Mouse (Mus musculus) embryonic facial prominence, embryonic 13.5 days (tissue): Measurements from ENCODE around the gene Smpd2. TPM values are rescaled to one million over a fixed set of nuclear protein-coding genes. Genes with fewer than 3 reads are reported as not detected.

Experiments
- ATAC-seq: fragments of 200-750 bp; cut with Nextera tagmentation; 2 replicates; pipeline ENCODE4 v1.8.0; 2017; ENCODE audit warnings: low read depth; ENCODE audit not compliant: insufficient number of reproducible peaks, insufficient read depth, low FRiP score, low TSS enrichment
- H3K27ac ChIP-seq: fragments of 300-500 bp; sonication (generic); 2 replicates; pipeline ENCODE4 v1.5.1; 2015; ENCODE audit warnings: moderate library complexity, mild to moderate bottlenecking, inconsistent platforms
- H3K27me3 ChIP-seq: fragments of 300-500 bp; sonication (generic); 2 replicates; pipeline ENCODE4 v1.6.1; 2015; ENCODE audit warnings: mild to moderate bottlenecking, inconsistent platforms
- H3K36me3 ChIP-seq: fragments of 300-500 bp; sonication (generic); 2 replicates; pipeline ENCODE4 v1.6.1; 2015; ENCODE audit warnings: mild to moderate bottlenecking, inconsistent platforms
- H3K4me1 ChIP-seq: fragments of 300-500 bp; sonication (generic); 2 replicates; pipeline ENCODE4 v1.6.1; 2015; ENCODE audit warnings: inconsistent platforms
- H3K4me2 ChIP-seq: fragments of 300-500 bp; sonication (generic); 2 replicates; pipeline ENCODE4 v1.6.1; 2015; ENCODE audit warnings: moderate library complexity, mild to moderate bottlenecking, inconsistent platforms
- H3K4me3 ChIP-seq: fragments of 300-500 bp; sonication (generic); 2 replicates; pipeline ENCODE4 v1.5.1; 2015; ENCODE audit warnings: mild to moderate bottlenecking, inconsistent platforms
- H3K9ac ChIP-seq: fragments of 300-500 bp; sonication (generic); 2 replicates; pipeline ENCODE4 v1.6.1; 2015; ENCODE audit warnings: mild to moderate bottlenecking, inconsistent platforms
- H3K9me3 ChIP-seq: fragments of 300-500 bp; sonication (generic); 2 replicates; pipeline ENCODE4 v1.6.1; 2016; ENCODE audit warnings: inconsistent platforms
- WGBS: fragments of 180-500 bp; shearing (Covaris S2); methylation state at CpG from one replicate; pipeline ENCODE4 v1.1.7; 2015; ENCODE audit warnings: mixed read lengths; 5-methylcytosine and 5-hydroxymethylcytosine counted together
- polyA plus RNA-seq: library from polyadenylated mRNA; unstranded; fragments of >200 nt; fragmentation: Nextera tagmentation; extraction: Ambion mirVana; gene quantifications from 2 replicates; pipeline ENCODE4 v1.2.1, GENCODE M21; 2015

Smpd2 gene
- 54.7 and 60.6 TPM in 2 replicates for polyA plus RNA-seq

DNA sequence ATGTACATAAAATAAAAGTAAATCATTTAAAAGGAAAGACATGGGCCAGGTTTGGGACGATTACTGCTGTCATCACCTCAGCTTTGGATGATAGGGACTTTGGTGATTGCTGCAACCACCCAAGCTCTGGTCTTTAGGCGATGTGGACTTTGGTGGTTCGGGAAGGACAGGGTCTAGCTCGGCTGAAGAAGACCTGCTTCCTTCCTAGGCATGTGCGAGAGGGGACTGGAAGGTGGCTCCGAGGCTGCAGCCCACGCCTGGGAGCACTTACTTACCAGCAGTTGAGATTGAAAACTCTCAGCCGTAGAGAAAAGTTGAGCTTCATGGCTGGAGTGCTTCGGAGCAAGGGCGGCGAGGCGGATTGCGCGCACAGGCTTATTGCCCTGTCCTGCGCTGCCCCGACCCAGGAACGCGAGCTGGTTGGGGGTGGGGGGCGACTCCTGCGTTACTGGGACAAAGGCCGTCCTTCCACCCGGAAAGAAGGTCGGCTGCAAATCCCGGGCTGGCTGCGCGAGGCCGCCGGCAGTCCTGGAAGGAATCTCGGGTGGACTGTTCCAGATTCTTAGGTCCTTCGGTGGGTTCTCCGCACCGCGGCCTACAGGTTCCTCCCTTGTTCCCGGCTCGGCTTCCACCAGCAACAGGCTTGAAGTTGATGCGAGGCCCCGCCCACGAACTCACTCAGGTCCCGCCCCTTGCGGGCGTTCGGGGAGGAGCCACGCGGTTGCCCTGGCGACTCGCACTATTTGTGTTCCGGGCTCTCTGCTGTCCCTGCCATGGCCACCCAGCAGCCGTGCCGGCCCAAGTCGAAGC lies at the start of gene Smpd2, which contains the start of gene Ppil6:
TSS of gene Smpd2 (minus strand) at position 662 of the 810 bp plus-strand sequence.
TSS of gene Ppil6 (plus strand) at position 732 of the 810 bp plus-strand sequence.
- 1% methylated on average over 50 of the region's 50 CpGs for WGBS
- H3K9ac ChIP-seq, result peak within 1 kb of the TSS; percentile 82
- 0 out of 2 replicates have a peak, but pooled peaks cover 3% of the 10 kb centered on the region for H3K27me3 ChIP-seq
- H3K4me1 ChIP-seq, result peaks cover 18% of the 10 kb centered on the region
- peaks cover 36% of the 10 kb centered on the region for H3K36me3 ChIP-seq
- H3K4me2 ChIP-seq, result peak within 1 kb of the TSS; percentile 100
- H3K4me3 ChIP-seq, result peak within 1 kb of the TSS; percentile 68
- peak within 1 kb of the TSS; percentile 84 for H3K27ac ChIP-seq
- peak; percentile 85 for ATAC-seq
- H3K9me3 ChIP-seq, result no peaks in the 10 kb centered on the region

DNA sequence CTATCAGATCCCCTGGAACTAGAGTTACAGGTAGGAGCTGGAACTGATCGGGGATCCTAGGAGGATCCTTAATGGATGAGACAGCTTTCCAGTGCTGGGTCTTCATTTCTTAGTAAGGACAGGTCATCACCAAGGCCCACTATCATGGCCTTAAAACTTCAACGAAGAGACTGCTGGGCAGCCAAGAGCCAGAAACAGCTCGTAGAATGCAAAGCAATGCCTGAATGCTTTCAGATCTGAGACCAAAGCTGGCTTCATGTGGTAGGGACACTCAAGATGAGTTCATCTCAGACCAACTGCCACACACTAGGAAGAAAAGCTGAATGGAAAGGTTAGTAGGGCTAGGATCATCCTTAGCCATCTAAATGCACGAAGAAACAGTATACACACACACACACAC lies 48.8 kb upstream of the Smpd2 start:
- Histone ChIP-seq H3K27me3 (no peaks in the 10 kb centered on the region), H3K27ac (no peak overlapping the region), H3K9me3 (no peaks in the 10 kb centered on the region), H3K4me2 (no peak overlapping the region), H3K9ac (no peak overlapping the region), H3K4me1 (0 out of 2 replicates have a peak, but pooled peaks cover under 1% of the 10 kb centered on the region), H3K4me3 (no peak overlapping the region), H3K36me3 (peaks cover 42% of the 10 kb centered on the region)
- 94% methylated on average over 4 of the region's 4 CpGs for WGBS
- ATAC-seq, result no peak

DNA sequence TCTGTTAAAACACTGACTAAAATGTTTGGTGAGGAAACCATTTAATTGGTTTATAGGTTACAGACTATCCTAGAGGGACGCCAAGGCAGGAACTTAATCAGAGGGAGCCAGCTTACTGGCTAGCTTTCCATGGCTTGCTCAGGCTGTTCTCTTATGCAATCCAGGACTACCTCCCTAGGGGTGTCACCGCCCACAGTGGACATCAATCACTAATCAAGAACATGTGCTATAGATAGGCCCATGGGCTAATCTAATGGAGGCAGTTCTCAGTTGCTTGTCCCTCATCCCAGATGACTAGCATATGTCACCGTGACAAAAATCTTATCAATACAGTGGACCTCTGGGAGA lies 47.8 kb upstream of the Smpd2 start:
- 84% methylated on average over 3 of the region's 3 CpGs for WGBS

DNA sequence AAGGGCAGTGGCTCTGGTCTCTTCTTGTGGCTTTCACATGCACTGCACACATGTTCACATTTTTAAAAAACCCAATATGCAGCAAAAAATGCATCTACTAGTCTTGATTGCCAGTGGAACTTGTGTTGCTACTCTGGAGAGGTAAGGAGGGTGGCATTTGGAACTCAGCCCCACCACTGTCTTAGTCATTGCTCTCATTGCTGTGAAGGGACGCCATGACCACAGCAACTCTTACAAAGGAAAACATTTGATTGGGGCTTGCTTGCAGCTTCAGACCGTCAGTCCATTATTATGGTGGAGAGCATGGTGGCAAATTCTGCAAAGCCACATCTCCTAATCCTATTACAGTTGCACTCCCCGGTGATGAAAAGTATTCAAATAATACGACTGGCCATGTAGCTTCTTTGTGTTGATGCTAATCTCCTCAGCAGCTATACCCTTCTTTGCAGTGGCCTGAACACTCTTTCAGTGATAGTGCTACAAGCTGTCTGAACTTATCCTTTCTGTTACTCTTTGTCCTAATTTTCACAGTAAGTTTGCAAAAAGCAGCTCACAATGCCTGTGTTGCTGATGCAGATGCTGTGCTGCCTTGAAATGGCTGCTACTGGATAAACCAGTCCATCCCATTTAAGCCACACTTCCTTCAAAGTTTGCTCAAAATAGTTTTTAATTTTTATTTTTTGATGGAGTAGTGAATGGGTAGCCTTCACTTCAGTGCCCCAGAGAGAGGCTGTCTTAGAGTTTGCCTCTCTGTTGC lies 47.2 kb upstream of the Smpd2 start:
- WGBS, result 90% methylated on average over 4 of the region's 4 CpGs
- Histone ChIP-seq H3K4me3 (no peak overlapping the region), H3K9me3 (no peaks in the 10 kb centered on the region), H3K27ac (no peak overlapping the region), H3K4me1 (no peaks in the 10 kb centered on the region), H3K4me2 (no peak overlapping the region), H3K36me3 (peaks cover 58% of the 10 kb centered on the region), H3K27me3 (no peaks in the 10 kb centered on the region), H3K9ac (no peak overlapping the region)
- ATAC-seq, result no peak

More for the DNA sequence above, 47.8 kb upstream of the Smpd2 start:
- no peak overlapping the region for H3K9ac ChIP-seq
- no peaks in the 10 kb centered on the region for H3K4me1 ChIP-seq
- H3K4me3 ChIP-seq, result no peak overlapping the region
- H3K4me2 ChIP-seq, result no peak overlapping the region
- H3K36me3 ChIP-seq, result peaks cover 53% of the 10 kb centered on the region
- no peaks in the 10 kb centered on the region for H3K27me3 ChIP-seq
- no peak for ATAC-seq
- no peak overlapping the region for H3K27ac ChIP-seq
- no peaks in the 10 kb centered on the region for H3K9me3 ChIP-seq

DNA sequence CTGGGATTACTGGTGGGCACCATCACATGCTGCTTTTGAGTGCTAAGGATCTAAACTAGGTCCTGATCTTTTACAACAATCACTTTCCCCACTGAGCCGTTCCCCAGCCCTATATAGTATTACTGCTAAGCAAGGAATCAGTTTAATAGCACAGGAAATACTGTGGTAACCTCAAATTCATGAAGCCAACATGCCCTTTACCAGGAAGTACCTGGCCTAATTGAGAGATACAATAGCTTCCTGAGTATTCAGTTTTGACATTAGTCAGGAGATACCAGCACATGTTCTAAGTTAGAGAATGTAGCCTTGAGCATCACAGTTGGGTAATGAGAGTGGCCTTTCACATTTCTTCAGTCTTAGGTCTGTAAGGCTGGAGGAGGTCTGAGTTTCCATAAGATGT lies 46.5 kb upstream of the Smpd2 start:
- Histone ChIP-seq H3K9ac (no peak overlapping the region), H3K4me3 (no peak overlapping the region), H3K27me3 (no peaks in the 10 kb centered on the region), H3K4me1 (no peaks in the 10 kb centered on the region), H3K4me2 (no peak overlapping the region), H3K36me3 (peaks cover 60% of the 10 kb centered on the region), H3K27ac (no peak overlapping the region), H3K9me3 (no peaks in the 10 kb centered on the region)
- ATAC-seq, result no peak
- 83% methylated on average over 1 of the region's 1 CpGs for WGBS

DNA sequence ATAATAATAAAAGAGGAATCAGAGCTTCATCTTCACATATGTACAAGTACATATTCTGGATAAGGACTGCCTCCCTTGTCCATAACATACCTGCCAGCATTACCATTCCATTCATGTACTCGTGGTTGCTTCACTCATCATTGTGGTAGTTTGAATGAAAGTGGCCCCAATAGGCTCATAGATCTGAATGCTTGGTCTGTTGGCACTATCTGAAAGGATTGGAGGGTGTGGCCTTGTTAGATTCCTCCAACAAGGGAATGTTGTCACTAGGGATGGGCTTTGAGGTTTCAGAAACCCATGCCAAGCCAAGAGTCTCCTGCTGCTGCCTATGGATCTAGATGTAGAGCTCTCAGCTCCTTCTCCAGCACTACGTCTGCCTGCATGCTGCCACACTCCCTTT lies 45.8 kb upstream of the Smpd2 start:
- no peak for ATAC-seq
- H3K36me3 ChIP-seq, result peaks cover 66% of the 10 kb centered on the region

DNA sequence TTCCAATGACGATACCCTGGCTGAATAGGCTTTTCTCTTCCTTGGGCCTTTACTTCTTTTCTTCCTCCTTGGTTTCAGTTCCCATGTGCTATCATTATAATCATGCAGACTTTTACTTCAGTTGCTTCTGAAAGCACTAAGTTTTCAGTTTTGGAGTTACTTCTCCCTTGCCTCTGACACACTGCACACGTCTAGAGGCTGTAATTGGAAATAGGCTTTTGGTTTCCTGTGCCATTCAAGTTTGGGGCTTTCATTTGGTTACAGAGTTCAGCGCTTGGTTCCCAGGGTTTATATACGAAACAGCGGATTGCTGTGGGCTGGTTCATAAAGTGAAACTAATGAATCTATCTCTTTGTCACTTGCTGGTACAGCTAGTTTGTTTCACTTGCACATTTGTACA lies 39.8 kb upstream of the Smpd2 start:
- no peaks in the 10 kb centered on the region for H3K9me3 ChIP-seq
- ATAC-seq, result no peak
- no peak overlapping the region for H3K4me2 ChIP-seq
- no peak overlapping the region for H3K4me3 ChIP-seq
- H3K4me1 ChIP-seq, result no peaks in the 10 kb centered on the region
- H3K27ac ChIP-seq, result no peak overlapping the region
- no peak overlapping the region for H3K9ac ChIP-seq
- no peaks in the 10 kb centered on the region for H3K27me3 ChIP-seq
- H3K36me3 ChIP-seq, result peaks cover 77% of the 10 kb centered on the region
- 85% methylated on average over 5 of the region's 5 CpGs for WGBS

More for the DNA sequence above, 45.8 kb upstream of the Smpd2 start:
- H3K4me1 ChIP-seq, result no peaks in the 10 kb centered on the region
- no peak overlapping the region for H3K27ac ChIP-seq
- no peaks in the 10 kb centered on the region for H3K27me3 ChIP-seq
- no peaks in the 10 kb centered on the region for H3K9me3 ChIP-seq
- no peak overlapping the region for H3K4me3 ChIP-seq
- no peak overlapping the region for H3K4me2 ChIP-seq
- 93% methylated on average over 2 of the region's 2 CpGs for WGBS
- no peak overlapping the region for H3K9ac ChIP-seq

DNA sequence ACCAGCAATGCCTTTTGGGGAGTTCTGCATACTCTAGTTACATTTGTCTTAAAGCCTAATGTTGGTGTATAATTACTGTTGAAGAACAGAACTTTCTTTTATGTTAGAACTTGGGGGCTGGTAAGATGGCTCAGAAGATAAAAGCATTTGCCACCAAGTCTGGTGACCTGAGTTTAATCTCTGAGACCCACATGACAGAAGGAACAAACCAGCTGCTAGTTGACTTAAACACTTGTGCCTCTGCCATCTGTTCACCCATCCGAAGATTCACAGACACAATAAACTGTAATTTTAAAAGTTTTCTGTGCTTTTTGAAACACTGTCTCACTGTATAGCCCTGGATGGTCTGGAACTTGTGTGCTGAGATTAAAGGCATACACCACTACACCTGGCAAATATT lies 35.5 kb upstream of the Smpd2 start:
- Histone ChIP-seq H3K36me3 (peaks cover 53% of the 10 kb centered on the region), H3K27ac (no peak overlapping the region), H3K4me3 (no peak overlapping the region), H3K4me2 (no peak overlapping the region), H3K9me3 (no peaks in the 10 kb centered on the region), H3K27me3 (no peaks in the 10 kb centered on the region), H3K4me1 (peaks cover 16% of the 10 kb centered on the region), H3K9ac (no peak overlapping the region)
- 76% methylated on average over 1 of the region's 1 CpGs for WGBS
- ATAC-seq, result no peak

DNA sequence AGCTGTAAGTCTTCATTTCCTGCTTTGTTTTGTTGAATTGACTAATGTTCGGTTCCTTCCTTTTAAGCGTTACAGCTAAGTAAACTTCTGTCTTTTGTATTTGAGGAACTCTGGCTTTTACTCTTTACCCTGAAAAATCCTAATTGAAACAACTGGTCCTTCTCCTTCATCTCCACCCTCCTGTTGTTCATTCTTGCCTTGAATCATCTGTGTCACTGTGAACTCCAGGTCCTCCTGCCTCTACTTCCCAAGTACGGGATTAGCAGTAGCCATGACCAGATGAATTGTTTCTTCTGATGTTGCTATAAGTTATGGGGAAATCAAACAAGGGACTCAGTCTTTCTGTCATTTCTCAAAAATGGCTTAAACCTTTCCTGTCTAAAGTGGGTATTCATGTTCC lies 33.2 kb upstream of the Smpd2 start:
- Histone ChIP-seq H3K27ac (no peak overlapping the region), H3K4me3 (no peak overlapping the region), H3K9me3 (no peaks in the 10 kb centered on the region), H3K27me3 (no peaks in the 10 kb centered on the region), H3K4me2 (no peak overlapping the region), H3K4me1 (peaks cover 18% of the 10 kb centered on the region), H3K36me3 (peaks cover 34% of the 10 kb centered on the region), H3K9ac (no peak overlapping the region)
- ATAC-seq, result no peak
- WGBS, result 75% methylated on average over 3 of the region's 3 CpGs

DNA sequence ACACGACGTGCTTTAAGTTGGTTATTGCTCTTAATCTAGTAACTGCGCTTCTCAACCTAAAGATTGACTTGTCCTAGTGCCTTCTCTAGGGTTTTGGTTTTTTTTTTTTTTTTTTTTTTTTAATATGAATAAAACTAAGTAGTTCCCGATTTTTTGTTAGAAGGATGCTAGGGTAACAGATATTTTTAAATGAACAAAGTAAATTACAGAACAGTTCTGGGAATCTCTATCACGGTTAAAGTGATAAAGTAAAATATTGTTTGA lies 30.2 kb upstream of the Smpd2 start:
- H3K36me3 ChIP-seq, result peaks cover 14% of the 10 kb centered on the region
- no peaks in the 10 kb centered on the region for H3K9me3 ChIP-seq
- peaks cover 18% of the 10 kb centered on the region for H3K4me1 ChIP-seq
- H3K9ac ChIP-seq, result peak overlapping the region; percentile 86
- ATAC-seq, result no peak
- no peak overlapping the region for H3K27ac ChIP-seq
- H3K4me3 ChIP-seq, result peak overlapping the region; percentile 72
- peak overlapping the region; percentile 84 for H3K4me2 ChIP-seq
- H3K27me3 ChIP-seq, result no peaks in the 10 kb centered on the region
- 3% methylated on average over 5 of the region's 5 CpGs for WGBS

DNA sequence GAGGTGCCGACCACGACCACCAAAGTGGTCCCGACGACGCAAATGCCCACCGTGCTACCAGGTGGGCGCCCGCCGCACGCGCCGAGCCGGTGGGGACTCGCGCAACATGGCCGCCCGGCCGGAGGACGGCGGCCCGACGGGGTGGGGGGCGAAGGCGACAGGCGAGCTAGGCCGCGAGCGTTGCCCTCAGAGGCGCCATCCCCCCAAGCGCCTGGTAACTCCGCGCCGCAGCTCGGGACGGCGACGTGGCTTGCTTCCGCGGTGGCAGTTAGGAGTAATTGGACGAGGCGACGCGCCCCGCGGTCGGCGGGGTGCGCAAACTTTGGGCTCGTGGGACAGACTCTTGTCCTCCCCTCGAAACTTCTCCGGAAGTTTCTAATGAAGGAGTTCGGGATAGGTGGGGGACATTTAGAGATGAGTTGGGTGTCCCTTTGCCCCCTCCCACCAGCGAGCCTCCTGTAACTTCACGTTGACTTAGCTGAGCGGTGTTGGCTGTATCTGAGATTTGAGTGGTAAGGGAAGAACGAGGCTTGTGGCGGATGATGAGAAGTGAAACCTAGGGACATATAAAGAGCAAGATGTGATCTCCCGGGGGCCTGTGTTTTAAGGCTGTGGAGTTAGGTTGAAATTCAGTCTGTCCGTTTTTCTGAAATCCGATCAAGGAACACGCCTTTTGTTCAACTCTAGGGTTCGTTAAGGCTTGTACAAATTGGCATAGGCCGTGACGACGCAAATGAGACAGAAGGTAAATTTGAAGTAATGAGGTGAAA lies 29.7 kb upstream of the Smpd2 start:
- Histone ChIP-seq H3K4me3 (peak overlapping the region; percentile 72), H3K4me1 (peaks cover 18% of the 10 kb centered on the region), H3K4me2 (peak overlapping the region; percentile 84), H3K36me3 (peaks cover 12% of the 10 kb centered on the region; the same call in 1 of the 2 replicates), H3K9me3 (no peaks in the 10 kb centered on the region), H3K27ac (peak overlapping the region; percentile 97), H3K27me3 (no peaks in the 10 kb centered on the region), H3K9ac (peak overlapping the region; percentile 86)
- under 1% methylated on average over 65 of the region's 65 CpGs for WGBS
- ATAC-seq, result no peak; the same call in 1 of the 2 replicates
